Mouse (Mus musculus) gastrocnemius, postnatal 10 days (tissue): ENCODE data around the gene Rras. TPM values are rescaled to one million over a fixed set of nuclear protein-coding genes. Genes with fewer than 3 reads are reported as not detected.

Source experiments
- DNase-seq: peaks from one replicate; pipeline ENCODE4 v3.0.0; 2021; ENCODE audit warnings: mixed read lengths
- microRNA-seq, 2 experiments: library from miRNA; unstranded; fragments of <30 nt; microRNA quantifications; one replicate each; pipeline ENCODE4 v1.2.0; 2021
- total RNA-seq, 2 experiments: library from RNA; stranded (reverse); gene quantifications; 2 replicates each; pipeline ENCODE4 v1.2.3; 2021

The Rras gene
- total RNA-seq, 2 experiments from 2014 or later, result 75.5 to 80.6 TPM

DNA sequence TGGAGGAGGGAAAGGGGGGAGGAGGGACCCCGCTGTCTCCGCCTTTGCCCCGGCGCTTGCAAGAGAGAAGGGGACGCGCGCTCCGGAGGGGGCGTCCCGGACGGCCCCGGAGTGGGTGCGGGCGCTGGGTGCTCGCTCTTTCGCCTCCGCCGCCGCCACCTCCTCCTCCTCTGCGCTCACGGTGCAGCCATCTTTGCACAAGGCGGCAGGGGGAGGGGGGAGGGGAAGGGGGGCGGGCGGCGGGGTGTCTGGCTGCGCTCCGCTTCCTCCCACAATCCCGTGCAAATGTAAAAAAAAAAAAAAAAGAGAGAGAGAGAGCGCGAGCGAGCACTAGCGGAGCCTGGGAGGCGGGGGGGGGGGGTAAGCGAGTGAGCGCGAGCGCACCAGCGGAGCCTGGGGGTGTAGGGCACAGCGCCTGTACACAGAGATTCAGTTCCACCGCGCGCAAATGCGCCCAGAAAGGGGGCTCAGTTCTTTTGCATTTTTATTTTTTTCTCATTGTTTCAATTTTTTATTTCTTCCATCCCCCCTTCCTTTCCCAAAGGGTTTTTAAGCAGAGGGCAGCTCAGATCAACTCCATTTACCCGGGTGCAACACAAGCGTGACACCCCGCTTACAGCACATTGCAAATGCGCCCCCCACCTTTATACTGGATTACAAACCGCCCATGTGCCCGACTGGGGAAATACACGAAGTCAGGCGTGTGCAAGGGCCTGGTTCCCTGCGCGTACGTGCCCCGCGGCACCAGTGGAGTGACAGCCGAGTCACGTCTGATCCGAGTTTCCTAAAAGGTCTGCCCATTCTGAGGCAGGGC, 35.6 kb downstream of the Rras start:
- peak; percentile 73 for DNase-seq

DNA sequence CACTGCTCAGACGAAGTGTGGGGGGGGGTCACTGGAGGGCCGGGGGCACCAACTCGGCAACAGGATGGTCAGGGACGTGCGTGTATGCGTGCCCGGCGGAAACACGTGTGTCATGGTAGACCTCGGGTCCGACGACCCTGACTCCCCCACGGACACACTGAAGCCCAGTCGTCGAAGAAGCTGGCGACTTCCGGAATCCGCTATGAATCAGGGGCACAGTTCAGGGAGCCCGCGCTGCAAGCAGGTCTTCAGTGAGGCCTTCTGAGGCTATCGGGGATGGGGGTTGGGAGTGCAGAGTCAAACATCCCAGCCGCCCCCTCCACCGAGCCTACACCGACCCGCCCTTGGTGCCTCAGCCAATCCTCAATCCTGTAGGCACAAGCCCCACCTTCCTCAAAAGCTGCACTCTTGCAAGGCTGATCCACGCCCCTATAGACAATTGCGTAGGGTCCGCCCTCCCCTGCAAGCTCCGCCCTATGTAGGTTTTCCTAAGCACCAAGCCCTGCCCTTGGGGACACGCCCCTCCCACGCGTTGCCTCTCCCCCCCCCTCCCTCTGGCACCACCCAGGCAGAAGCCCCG, 36.3 kb downstream of the Rras start:
- peak; percentile 77 for DNase-seq

DNA sequence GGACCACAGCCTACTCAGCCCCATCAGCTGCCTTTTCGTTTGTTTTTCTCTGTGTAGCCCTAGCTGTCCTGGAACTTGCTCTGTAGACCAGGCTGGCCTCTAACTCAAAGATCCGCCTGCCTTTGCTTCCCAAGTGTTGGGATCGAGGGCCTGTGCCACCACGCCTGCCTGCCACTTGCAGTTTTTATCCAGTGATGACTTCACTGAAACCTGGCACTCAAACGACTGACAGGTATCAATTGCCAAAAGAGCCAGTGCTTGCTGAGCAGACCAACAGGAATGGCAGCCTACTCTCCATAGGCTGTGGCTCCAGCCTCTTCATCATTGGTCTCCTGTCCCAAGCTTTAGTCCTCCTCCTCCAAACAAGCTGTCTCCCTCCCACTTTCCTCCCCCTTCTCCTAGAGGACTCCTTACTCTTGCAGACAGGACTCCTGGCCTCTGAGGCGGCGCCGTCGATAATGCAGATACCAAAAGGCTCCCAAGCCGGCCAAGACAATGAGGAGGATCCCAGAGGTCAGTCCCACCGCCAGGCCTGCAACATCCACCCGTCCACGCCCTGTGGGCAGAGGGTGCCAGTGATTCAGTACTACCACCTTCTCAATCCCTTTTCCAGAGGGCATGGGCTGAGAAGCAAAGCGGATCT, 38.7 kb downstream of the Rras start:
- DNase-seq, result no peak

DNA sequence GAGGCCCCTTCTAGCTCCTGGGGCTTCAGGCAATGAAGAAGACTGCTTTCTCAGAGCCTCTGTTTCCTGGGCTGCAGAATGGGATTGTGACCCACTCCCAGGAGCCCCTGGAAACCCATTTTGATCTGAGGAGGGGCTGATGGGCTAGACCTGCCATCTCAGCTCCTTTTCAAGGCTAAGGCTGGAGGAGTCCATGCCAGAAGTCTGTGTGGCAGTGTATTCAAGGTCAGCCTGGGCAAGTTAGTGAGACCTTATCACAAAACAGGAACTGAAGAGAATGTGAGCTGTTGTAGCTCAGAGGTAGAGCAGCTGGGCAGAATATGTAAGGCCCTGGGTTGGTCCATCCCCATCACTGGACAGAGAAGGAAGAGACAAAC, 39.2 kb downstream of the Rras start:
- no peak for DNase-seq

DNA sequence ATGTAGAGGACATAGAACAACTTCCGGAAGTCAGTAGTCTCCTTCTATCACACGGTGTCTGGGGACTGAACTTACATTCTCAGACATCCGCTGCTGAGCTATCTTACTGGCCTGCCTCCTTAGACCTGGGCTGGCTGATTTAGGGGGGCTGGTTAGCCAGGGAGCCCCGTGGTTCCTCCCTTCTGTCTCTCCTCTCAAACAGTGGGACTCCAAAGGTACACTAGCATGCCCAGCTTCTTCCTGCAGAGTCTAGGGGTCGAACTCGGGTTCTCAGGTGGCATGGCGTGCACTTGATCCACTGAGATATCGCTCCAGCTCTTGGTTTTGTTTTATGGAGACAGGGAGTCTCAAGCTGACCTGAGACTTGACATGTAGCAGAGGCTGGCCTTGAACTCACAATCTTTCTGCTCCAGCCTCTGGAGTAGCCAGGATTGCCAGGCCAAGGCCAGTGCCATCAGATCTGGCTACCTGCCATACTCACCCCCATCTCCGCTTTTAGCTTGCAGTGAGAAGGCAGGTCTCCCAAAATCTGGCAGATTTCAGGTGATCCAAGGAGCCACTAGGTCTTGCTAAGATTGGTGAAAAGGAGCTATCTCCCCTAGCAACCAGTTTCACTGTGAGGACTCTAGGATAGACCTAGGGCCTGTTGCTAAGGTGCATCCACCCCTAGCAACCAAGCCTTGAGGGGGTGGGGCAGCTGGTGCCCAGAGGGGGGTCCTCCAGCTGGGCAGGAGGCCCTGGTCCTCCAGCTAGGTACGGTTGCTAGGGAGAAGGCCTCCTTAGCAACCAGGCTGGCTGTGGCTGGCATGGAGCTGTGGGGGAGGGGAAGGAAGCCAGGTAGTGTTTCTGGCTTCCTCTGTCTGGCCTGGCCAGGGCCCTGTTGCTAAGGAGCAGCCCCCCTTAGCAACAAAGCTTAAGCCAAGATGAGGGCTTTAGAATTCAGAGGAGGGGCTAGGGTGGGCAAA, 41.1 kb downstream of the Rras start:
- no peak for DNase-seq

DNA sequence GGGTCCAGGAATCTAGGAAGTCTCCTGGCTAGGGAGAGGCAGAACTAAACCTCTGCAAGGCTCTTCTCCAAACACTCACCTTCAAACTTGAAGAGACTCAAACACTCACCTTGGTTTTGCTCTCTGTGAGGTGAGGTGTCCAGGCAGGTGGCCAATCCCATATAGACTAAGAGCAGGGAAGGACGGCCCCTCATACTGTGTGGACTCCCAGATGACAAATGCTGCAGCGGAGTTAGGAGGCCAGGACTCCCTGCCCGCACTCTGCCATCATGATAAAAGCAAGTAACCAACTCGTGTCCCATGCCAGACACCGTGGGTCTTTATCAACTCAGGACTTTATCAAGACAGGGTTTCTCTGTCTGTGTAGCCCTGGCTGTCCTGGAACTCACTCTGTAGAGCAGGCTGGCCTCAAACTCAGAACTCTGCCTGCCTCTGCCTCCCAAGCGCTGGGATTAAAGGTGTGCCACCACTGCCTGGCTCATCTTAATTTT, 42.9 kb downstream of the Rras start:
- DNase-seq, result no peak

DNA sequence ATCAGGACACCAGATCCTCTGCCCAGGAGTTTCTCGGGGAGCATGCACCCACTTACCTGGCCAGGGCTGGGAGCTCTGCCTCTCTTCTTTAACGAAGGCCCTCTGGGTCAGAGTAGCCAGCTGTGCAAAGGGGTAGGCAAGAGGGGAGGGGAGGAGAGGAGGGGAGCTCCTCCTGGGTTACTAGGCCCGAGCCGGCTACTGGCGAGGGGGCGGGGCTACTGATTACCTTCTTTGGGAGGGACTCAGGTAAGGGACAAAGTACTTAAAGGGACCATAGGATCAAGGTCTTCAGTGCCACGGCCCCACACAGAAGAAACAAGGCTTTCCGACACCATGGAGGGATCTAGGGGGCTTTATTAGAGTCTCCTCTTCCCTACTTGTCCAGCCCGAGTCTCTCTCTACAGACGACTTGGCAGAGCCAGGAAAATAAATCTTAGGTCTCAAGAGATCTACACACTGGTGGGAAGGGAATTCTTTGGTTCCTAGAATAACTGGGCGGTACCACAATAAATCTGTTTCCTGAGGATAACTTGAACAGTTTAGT, 43.8 kb downstream of the Rras start:
- DNase-seq, result no peak

DNA sequence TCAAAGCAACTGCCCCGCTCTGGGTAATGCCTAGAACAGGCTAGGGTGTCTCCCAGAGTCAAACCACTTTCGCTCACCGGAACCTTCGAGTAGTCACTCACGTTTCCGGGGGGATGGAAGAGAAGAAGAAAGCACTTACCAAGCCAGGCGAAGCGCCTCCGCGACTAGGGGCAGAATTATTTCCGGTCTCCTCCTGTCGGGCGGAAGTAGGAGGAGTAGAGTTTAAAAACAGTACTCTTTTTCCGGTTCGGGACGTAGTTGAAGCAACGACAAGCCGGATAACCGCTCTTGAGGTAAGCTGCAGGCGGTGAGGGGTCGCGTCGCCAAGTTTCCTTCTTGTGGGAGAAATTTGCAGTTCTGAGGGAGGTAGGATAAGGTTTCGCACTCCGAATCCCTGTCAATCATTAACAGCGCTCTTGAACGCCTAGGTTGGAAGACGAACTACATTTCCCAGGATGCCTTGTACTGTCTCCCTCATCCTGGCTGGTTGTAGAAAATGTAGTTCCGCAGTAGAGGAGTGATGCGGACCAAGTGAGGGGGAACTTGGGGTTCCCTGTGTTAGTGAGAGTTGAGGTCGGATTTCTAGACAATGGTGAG, 44.6 kb downstream of the Rras start, which contains the start of the genes Nosip and Prrg2:
Gene Nosip, plus strand, starts transcription at position 191 of the 597 bp plus-strand sequence.
Gene Prrg2, minus strand, starts transcription at position 439 of the 597 bp plus-strand sequence.
- peak; percentile 85 for DNase-seq

DNA sequence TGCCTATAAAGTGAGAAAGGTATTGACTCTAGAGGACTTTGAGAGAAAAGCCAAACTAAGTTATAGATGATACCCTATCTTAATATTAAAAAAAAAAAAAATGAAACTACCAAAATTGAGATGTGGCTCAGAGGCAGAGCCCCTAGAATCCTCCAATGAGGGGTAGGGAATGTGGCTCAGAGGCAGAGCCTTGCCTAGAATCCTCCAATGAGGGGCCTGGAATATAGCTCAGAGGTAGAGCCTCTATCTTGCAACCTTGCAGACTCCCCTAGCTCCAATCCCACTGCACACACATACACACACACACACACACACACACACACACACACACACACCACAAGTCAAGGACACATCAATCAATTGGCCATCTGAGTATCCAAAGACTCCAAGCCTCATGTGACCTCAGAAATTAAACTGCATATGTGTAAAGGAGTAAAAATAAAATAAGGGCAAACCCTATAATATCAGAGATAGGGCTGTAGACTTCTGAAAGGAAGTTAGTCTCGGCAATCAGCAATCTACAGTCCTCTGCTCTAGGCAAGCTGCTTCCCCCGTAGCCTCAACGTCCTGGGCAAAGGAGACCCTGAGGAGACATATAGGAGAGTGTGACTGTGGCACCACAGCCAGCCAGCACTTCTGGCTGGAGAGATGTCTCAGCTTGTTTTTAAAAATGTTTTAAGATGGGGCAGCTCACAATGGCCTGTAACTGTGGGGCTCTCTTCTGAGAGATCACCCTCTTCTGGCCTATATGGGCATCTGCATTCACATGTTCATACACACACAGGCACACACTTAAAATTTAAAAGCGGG, 49.6 kb downstream of the Rras start:
- DNase-seq, result no peak

DNA sequence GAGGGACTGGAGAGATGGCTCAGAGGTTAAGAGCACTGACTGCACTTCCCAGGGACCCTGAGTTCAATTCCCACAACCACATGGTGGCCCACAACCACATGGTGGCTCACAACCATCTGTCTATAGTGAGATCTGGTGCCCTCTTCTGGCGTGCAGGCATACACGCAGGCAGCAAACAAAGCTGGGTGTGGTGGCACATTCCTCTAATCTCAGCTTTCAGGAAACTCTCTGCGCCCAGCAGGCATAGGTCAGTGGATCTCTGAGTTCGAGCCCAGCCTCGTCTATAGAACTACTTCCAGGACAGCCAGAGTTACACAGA, 50.2 kb downstream of the Rras start:
- no peak for DNase-seq

DNA sequence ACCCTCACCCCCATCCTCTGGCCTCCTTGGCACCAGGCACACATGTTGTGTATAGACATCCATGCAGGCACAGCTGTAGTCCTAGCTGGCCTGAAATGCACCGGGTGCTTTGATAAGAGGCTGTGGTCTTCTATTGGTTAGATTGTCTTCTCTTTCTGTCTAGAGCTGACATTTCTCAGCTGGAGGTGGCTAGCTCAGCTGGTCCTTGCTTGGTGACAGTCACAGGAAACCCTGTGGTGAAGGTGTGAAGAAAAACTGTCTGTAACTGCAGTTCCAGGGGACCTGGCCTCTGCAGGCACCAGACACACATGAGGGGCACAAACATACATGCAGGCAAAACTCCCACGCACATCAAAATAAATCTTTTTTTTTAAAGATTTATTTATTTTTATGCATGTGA, 51.9 kb downstream of the Rras start:
- DNase-seq, result no peak

Small RNA genes lying within 50 kb of the gene (microRNA-seq; reads per million reads assigned to microRNA genes)
- 0.32 to 1.0 reads per million in 2 experiments for gene Mir7054

Other genes with a start within 250 kb of the Rras start
- 10 to 100 TPM; 28.0 to 35.3 TPM for gene Nup62, start 201.9 kb upstream of the Rras start, total RNA-seq
- 1 to 10 TPM; 1.9 to 2.3 TPM for gene Il4i1, start 201.6 kb upstream of the Rras start, total RNA-seq
- gene Atf5, start 201.3 kb upstream of the Rras start, total RNA-seq, result 10 to 100 TPM; 55.1 to 60.5 TPM
- gene Akt1s1, start 169.0 kb upstream of the Rras start, total RNA-seq, result 10 to 100 TPM; 84.2 to 86.4 TPM
- gene Tbc1d17, start 168.9 kb upstream of the Rras start, total RNA-seq, result 10 to 100 TPM; 41.7 to 49.0 TPM
- 10 to 100 TPM; 14.4 to 16.5 TPM for gene Pnkp, start 160.8 kb upstream of the Rras start, total RNA-seq
- gene Ptov1, start 148.2 kb upstream of the Rras start, total RNA-seq, result 100 to 1,000 TPM; 210 to 216 TPM
- gene Med25, start 125.2 kb upstream of the Rras start, total RNA-seq, result 10 to 100 TPM; 44.7 to 53.5 TPM
- 10 to 100 TPM; 15.0 to 18.1 TPM for gene Fuz, start 121.9 kb upstream of the Rras start, total RNA-seq
- 10 to 100 TPM; 59.0 to 65.0 TPM for gene Ap2a1, start 88.5 kb upstream of the Rras start, total RNA-seq
- not detected for gene Tsks, start 74.8 kb upstream of the Rras start, total RNA-seq
- 1 to 10 TPM; 4.4 to 5.7 TPM for gene Cpt1c, start 43.1 kb upstream of the Rras start, total RNA-seq
- gene Prmt1, start 31.4 kb upstream of the Rras start, total RNA-seq, result 100 to 1,000 TPM; 267 to 271 TPM
- 10 to 100 TPM; 26.5 to 35.8 TPM for gene Irf3, start 20.3 kb upstream of the Rras start, total RNA-seq
- gene Bcl2l12, start 19.2 kb upstream of the Rras start, total RNA-seq, result 10 to 100 TPM; 10.8 to 14.0 TPM
- gene Scaf1, start 1.6 kb upstream of the Rras start, total RNA-seq, result 10 to 100 TPM; 47.7 to 55.8 TPM
- 10 to 100 TPM; 36.0 to 43.1 TPM for gene Prr12, start 34.9 kb downstream of the Rras start, total RNA-seq
- gene Nosip, start 44.5 kb downstream of the Rras start, total RNA-seq, result 10 to 100 TPM; 35.9 to 40.5 TPM
- gene Prrg2, start 44.7 kb downstream of the Rras start, total RNA-seq, result 10 to 100 TPM in 1 of 2 experiments, 1 to 10 TPM in 1; 8.5 to 10.7 TPM
- gene Rcn3, start 74.3 kb downstream of the Rras start, total RNA-seq, result 100 to 1,000 TPM; 103 to 148 TPM
- gene Fcgrt, start 85.9 kb downstream of the Rras start, total RNA-seq, result 10 to 100 TPM; 70.9 to 75.2 TPM
- 100 to 1,000 TPM; 762 to 817 TPM for gene Rps11, start 106.5 kb downstream of the Rras start, total RNA-seq
- 1,000 to 10,000 TPM; 1,164 to 1,215 TPM for gene Rpl13a, start 110.8 kb downstream of the Rras start, total RNA-seq
- gene Gm45713, start 118.3 kb downstream of the Rras start, total RNA-seq, result not detected
- 1 to 10 TPM; 2.3 to 4.3 TPM for gene Flt3l, start 118.5 kb downstream of the Rras start, total RNA-seq
- 10 to 100 TPM; 46.6 to 48.2 TPM for gene Pih1d1, start 136.3 kb downstream of the Rras start, total RNA-seq
- gene Aldh16a1, start 136.6 kb downstream of the Rras start, total RNA-seq, result 10 to 100 TPM; 23.9 to 28.6 TPM
- gene Slc17a7, start 146.0 kb downstream of the Rras start, total RNA-seq, result 1 to 10 TPM; 4.7 to 4.9 TPM
- gene Gfy, start 161.6 kb downstream of the Rras start, total RNA-seq, result under 1 TPM; 0.49 to 0.63 TPM
- gene Pth2, start 163.0 kb downstream of the Rras start, total RNA-seq, result not detected
- gene Ccdc155, start 186.9 kb downstream of the Rras start, total RNA-seq, result 1 to 10 TPM; 2.5 to 2.8 TPM
- gene Dkkl1, start 194.2 kb downstream of the Rras start, total RNA-seq, result not detected
- gene Tead2, start 197.8 kb downstream of the Rras start, total RNA-seq, result 10 to 100 TPM; 15.6 to 25.9 TPM
- gene Cd37, start 221.2 kb downstream of the Rras start, total RNA-seq, result 1 to 10 TPM; 1.8 to 3.4 TPM
- gene Slc6a16, start 223.1 kb downstream of the Rras start, total RNA-seq, result not detected